Mouse (Mus musculus) adrenal gland, postnatal 4 days (tissue): ENCODE measurements around the gene Nme7. TPM values are rescaled to one million over a fixed set of nuclear protein-coding genes. Genes with fewer than 3 reads are reported as not detected.

ENCODE experiments used
- DNase-seq, 2 experiments: peaks; one replicate each; pipeline ENCODE4 v3.0.0; 2021 to 2022; ENCODE audit warnings: low spot score in 2 of 2, mixed read lengths in 2 of 2
- total RNA-seq, 2 experiments: library from RNA; stranded (reverse); gene quantifications; 2 replicates each; pipeline ENCODE4 v1.2.3; 2021

The Nme7 gene
- total RNA-seq, 2 experiments from 2014 or later: 23.3 to 24.5 TPM

DNA sequence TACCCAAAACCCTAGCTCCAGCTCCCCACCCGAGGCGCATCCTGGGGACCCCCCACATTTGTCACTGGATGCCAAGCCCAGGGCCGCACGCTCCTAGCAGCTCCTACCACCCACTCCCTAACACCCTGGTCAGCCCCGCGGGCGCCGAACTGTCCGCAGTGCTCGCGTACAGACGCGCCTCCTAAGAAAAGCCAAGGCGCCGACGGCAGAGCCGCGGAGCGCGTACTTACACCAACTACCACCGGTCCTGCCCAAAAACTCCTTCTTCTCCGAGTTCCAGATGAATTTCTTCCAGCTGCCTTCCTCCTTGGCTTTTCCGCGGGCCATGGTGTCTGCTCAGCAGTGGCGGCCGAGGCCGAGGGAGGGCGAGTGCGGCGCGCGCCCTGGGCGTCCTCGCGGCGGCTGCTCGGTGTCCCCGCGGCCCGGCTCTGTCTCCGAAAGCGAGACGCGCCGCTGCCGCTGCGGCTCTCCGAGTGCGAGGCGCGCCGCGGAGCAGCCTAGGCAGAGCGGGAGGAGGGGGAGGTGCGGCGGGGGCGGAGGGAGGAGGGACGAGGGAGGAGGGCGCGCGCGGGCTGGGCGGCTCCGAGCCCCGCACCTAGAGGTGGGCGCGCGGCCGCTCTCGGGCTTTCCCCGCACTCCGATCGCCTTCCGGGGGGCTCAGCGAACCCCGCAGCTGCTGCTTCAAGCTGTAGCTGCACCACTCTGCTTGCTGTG, 153.8 kb downstream of the Nme7 start:
- peak; percentile 16 to 26 for DNase-seq

DNA sequence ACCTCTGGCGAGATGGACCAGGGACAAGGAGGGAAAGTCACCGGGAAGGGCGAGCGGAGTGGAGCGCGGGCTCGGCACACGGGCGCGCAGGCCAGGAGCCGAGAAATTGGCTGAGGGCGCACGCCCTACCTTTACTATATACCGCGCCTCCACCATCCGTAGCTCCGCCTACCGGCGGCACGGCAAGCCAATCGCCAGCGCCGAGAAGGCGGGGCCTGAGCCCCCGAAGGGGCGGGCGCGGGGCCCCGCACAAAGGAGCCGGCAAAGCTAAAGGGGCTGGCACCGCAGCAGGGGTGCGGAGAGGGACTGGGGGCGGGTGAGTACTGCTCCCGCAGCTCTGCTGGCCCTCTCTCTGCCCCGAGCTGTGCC, 154.3 kb downstream of the Nme7 start, which contains the start of gene Atp1b1:
Atp1b1 (minus strand) TSS at position 111 of the 369 bp plus-strand sequence.
- DNase-seq: peak; percentile 53 to 62

DNA sequence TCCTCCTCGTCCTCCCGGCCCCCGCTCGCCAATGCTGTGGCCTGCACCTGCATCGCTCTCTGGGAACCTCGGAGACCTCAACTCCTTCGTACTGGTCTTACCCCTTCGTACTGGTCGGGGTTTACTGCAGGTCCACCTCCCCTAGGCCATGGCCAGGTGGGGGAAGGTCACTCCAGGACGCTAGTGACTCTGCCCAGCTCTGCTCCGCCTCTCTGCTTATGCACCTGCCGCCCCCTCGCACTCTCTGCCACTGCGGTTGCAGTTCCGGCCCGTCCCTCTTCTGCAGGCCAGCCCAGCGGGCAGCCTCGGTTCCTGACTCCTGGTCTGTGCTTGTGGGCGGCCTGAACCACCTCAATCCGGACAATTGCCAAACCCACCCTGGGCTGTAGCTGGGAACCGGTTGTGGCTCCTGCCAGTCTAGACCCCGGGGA, 154.7 kb downstream of the Nme7 start:
- DNase-seq: no peak

DNA sequence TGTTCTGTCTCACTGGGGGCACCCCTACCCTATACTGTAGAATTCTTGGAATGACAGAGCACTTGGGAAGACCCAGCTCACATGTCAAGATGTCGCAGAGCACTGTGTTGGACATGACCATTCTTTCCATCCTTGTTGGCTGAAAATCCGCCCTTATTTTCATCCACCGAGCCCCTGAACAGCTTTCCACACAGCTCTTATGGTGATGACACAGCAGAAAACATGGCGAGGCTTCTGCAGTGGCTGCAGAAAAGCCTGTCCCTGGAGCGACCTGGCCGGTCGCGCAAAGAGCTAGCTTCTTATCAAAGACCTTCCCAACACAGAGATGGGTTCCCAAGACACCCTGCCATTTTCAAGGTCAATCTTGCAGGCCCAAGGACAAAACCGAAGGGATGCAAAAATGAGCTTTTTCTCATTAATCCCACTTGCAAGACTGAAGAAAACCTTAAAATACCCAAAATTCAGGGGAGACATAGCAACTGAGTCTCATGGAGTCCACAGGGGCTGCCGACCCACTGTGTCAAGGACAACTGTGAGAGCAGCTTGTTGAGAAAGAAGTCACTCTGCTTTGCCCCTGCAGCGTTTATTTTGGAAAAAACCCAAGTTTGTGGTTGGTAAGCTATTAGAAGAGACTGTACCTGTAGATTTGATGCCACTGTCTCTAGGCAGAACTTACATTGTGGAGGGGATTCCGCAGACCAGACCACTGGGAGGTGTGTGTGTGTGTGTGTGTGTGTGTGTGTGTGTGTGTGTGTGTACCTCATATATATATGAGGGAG, 155.4 kb downstream of the Nme7 start:
- DNase-seq: no peak

DNA sequence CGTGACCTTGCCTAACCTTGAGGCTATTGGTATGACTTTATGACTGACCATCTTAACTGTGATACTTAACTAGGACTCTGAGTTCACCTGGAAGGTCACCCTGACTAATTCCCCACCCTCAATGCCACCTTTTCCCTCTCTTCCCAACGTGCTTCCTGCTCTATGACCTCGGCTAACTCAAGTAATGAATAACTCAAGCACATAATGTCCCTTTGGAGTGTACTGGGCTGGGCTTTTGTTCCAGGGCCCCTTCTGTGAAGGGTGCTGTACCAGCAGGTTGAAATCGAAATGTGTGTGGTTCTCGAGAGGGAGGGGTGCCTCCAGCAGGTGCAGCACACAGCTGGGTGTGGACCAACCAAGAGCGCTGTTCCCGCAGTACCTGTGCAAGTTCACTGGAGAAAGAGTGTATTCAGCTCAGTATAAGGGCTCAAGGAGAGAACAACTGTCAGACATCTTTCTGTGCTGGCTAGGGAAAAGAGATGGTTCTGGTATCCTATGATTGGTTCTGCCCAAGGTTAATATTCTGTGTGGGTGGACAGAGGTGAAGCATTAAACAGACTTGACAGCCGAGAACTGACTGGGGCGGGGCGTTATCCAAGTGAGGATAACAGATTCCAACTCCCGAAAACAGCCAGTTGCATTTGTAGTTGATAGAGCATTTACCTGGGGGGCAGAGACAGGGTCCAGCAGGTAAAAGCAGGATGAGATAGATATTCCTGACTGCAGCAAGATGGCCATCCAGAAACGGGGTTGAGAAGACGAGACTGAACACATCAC, 157.2 kb downstream of the Nme7 start:
- no peak for DNase-seq

DNA sequence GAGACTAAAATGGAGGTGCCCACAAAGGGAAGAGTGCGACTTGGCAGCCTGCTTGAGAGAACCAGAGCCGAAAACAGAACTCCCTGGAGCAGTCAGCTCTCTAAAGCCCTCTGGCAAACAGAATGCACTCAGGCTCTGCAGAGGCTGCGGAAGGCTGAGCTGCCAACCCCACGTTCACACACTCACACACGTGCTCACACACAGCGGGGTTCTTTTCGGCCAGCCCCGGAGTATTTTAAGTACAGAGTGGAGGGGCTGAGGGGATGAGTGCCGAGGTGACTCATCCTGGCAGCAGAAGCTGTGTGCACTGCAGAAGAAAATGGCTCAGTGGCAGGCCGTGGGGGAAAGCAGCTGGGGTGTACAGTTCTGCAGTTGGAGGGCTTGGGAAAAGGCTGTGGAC, 157.8 kb downstream of the Nme7 start:
- DNase-seq: no peak

DNA sequence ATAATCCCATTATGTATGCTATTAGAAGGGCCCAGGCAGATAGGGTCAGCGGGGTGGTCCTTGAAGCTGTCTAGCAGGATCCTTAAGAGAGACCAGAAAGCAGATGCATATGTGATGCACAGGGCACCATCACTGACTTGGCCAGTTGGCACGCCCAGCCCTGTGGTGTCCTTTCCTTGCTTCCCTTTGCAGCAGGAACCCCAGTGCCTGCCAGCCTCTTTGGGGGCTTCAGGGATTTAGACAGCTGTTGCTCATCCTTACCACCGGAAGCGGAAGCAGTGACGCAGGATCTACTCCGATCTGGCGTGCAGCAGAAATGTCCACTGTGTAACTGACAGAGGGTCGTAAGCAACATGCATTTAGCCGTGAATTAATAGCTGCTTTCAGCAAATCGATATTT, 163.5 kb downstream of the Nme7 start:
- no peak for DNase-seq

DNA sequence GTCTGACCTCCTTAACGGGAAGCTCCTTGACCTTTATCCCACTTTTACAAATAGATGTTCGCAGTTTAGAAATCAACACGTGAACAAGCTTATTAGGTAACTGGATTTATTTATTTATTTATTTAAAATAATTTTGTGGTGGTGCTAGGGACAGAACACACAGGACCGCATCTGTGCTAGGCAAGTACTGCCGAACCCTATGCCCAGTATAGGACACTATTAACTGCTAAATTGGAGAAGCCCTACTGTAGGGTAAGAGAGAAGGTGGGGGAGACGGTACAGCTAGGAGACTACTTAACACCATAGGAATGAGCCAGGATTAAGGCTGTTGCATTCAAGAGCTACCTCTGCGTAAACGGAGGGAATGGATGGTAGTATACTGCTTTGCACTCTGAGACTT, 164.4 kb downstream of the Nme7 start:
- DNase-seq: no peak

DNA sequence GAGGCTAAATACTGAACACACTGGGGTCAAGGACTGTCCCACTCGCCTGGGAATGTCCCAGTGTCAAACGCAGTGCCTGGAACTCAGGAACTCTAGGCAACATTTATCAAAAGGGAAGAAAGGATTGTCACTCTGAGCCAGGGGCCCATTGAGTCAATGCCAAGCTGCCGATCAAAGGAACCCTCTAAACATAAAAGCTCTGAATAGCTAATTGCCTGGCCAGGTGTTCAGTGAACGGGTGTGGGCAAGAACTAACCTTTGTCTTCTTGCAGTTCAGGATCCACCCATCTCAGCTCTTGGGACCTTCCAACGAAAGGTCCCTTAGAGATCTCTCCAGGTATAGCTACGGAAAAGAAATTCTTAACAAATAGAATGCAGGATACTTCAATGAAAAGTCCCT, 167.1 kb downstream of the Nme7 start:
- DNase-seq: no peak

DNA sequence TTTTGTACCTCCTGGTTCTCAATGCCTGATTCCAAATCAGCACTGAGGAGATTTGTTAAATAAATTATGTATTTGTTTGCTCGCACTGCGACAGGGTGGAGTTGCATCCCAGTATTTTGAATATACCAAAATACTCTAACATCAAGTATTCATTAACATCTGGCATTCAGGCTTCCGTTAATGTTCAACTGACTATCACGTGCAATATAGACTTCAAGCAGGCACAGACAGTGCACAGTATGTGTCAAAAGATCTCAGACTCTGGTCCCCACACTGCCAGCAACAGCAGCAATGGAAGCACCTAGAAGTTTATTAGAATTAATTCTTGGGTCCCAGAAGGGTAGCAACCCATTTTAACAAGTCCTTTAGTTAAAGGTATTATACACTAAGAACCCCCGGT, 167.7 kb downstream of the Nme7 start:
- no peak for DNase-seq

DNA sequence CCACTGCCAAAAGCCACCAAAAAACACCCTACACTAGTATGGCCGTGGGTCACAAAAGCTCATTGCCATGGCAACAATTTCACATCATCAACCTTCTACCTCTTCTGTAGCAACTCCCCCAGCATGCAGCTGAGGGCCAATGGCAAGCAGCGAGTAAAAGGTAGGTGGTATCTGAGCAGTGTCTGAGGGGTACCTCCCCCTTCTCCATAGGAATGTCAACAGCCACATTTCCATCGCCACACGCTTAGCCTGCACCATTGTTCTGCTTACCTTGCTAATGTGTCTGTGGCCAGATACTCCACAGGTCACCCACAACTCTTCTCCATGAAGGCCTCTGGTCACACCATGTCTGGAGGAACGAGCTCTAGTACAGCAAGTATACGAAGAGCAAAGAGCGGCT, 169.5 kb downstream of the Nme7 start:
- DNase-seq: no peak

DNA sequence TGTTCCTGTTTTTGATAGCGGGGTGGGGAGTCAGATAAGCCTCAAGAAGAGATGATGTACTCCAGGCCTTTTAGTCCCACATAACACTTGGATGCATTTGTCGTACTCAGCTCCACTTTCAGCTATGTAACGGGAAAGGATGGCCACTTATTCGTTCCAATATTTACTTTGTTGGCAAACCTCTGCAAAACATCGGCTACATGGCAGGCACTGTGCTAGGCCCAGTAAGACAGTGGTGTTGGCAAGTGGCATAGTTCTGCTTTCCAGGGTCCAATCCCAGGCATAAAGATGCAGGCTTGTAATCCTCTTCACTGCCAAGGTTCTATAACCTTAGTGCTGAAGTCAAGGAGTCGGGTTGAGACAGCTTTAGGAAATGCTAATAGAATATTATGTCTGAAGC, 170.4 kb downstream of the Nme7 start:
- no peak for DNase-seq

DNA sequence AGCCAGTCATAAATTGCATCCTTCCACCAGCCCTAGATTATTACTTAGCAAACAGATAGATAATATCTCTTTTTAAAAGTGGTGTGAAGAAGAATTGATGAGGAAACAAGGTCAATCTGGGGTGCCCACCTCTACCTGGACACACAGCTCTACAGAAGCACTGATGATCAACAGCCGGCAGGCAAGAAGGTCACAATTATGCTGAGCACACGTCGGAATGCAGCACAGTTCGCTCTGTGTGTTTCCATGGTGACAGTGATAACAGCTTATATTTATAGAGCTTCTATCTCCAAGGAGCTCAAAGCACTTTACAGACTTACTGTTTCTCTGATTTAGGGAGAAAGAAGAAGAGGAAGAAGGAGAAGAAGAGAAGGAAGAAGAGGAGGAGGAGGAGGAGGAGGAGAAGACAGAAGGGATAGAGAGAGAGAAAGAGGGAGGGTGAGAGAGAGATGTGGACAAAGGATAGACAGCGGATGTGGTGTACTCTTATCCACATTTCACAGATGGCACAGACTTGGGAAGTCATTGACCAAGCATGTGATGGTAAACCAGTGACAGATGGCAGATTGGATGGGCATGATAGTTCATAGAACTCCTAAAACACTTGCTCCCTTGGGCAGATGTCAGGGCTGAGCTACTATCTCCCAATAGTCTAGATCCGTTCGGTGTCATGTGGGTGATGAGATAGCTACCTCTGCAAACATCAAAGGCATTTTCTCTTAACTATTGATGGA, 171.0 kb downstream of the Nme7 start:
- no peak for DNase-seq

DNA sequence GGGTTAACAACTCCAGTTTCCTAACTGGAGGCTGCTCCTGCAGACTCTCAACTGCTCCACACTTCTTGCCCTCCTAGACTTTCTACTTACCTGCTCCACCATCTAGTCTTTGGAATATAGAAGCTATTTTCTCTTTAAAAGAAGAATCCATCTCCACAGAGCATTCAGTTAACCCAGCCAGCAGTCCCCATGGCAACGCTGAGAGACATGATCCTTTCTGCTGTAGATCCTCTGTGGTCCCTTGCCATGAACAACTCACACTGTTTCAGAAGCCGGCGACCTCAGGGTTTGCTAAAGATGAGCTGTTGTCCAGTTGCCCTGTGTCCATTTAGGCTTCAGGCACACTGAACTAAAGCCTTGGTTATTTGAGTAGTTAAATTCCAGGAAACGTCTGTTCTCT, 172.0 kb downstream of the Nme7 start:
- no peak for DNase-seq

DNA sequence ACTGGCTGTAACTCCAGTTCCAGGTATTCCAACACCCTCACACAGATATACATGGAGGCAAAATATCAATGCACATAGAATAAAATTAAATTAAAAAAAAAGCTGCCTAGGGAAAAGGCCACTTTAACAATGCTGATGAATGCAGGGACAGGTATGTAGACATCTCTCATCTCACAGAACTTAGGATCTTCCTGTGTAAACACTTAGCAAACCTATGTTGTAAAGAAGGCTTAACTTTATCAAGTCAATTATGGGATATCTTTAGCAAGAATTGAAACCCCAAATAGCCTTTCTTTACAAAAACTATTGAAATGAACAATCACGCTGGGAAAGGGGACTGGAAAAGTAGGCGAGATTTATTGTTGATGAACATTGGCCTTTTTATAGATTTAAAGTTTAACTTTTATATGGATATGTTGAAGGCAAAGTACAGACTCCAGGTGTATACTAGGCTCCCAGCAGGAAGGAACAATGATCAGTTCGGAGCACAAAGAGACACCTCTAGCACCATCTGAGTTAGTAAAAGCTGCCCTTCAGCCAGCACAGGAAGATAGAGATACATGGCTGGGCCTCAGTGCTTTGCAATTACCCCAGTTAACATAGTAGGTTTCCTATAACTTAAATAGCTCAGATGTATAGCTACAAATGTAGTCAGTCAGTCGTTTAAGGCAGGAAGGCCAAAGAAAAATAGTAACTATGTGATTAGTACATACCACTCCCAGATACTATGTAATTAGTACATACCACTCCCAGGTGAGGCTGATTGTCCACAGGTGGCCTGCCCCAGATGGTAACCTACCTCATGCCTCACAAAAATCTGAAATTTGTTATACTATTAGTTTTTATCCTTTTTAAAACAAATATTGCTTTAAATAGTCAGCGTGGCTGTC, 177.1 kb downstream of the Nme7 start:
- DNase-seq: no peak

DNA sequence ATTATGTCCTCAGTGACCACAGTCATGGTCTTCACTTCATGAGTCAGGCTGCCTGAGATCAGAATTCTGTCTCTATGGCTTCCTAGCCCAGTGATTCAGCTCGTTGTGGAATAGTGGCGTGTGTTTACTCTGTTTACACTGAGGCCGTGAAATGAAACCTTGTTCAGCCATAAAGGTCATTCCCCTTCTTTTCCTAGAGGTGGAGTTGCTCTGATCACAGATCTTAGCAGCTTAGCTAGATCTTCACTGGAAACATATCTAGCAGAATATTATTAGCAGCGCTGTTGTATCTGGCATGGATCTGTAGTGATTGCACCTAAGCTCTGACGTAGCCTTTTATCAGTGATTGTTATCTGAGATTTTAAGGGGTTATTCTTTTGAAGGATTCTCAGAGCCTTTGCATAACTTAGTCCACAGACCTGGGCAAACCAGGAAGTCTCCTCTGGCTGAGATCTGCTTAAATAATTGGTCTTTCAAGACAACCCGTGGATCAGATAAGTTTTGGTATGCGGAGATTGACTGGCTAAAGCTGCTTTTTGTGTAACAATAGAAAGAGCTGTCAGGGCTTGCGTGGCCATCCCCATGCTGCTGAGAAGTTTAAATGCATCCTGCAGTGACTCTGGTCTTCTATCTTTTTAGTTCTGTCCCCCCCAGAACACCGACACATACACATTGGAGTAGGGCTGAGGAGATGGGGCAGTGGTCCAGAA, 177.9 kb downstream of the Nme7 start:
- no peak for DNase-seq

DNA sequence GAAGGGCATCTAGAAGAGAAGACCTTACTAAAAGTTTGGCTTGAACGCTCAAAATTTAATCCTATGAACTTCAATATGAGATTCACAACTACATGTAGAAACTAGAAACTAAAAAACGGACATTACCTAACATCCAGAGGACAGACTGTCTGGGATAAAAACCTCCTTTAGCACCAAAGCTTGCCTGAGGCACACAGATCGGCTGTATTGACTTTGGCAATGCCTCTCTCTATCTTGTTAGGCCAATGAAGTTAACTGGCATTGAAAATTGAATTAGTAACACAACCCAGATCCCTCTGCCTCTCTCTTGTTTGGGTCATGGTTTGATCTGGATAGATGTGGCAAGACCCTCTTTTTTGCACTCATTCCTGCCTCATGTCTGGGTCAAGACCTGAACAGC, 178.9 kb downstream of the Nme7 start:
- DNase-seq: no peak

DNA sequence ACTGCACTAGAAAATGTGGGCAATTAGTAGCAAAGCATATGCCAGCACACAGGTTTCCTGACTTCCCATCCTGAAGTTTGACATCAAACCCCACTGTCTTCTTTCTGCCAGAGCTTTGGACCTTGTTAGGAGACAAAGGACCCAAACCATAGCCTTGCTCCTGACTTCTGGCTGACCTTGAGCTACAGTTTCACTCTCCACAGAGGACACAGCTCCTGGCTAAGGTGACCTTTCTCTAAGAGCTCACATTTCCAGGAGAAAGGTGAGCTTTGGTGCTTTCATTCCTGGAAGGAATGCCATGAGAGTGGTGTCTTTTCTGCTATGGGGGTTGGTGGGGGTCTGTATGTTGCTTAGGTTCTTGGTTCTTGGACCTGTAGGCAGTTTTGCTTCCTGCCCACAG, 179.8 kb downstream of the Nme7 start:
- no peak for DNase-seq
